Mouse (Mus musculus) E14TG2a.4 (cell line): ENCODE results near the gene Thap12.

ENCODE experiments used
- H3K27me3 ChIP-seq: 2 replicates; pipeline ENCODE4 v1.6.1; 2014; ENCODE audit warnings: low read length, control low read depth; ENCODE audit not compliant: insufficient read depth
- H3K36me3 ChIP-seq: 2 replicates; pipeline ENCODE4 v1.6.1; 2014; ENCODE audit warnings: low read length, control low read depth; ENCODE audit not compliant: insufficient read depth
- H3K4me1 ChIP-seq: replicated peaks from 2 replicates; pipeline ENCODE4 v1.6.1; 2014; ENCODE audit warnings: low read depth, low read length, control low read depth
- H3K4me3 ChIP-seq: replicated peaks from 2 replicates; pipeline ENCODE4 v1.5.1; 2014; ENCODE audit warnings: mild to moderate bottlenecking, low read length
- H3K9me3 ChIP-seq: 2 replicates; pipeline ENCODE4 v1.6.1; 2014; ENCODE audit warnings: low read length, control low read depth
- CTCF ChIP-seq: conservative IDR thresholded peaks from 2 replicates; pipeline ENCODE4 v1.5.1; 2014; ENCODE audit warnings: low read length
- NANOG ChIP-seq: IDR thresholded peaks from 2 replicates; pipeline ENCODE4 v1.6.1; 2014; ENCODE audit warnings: borderline replicate concordance, low read length, mixed read lengths
- POU5F1 ChIP-seq: IDR thresholded peaks from 2 replicates; pipeline ENCODE4 v1.6.1; 2014; ENCODE audit warnings: low read length, borderline replicate concordance

Gene Thap12

GRCm38 (mm10) chr7:98756050-98756449 lies 53.1 kb downstream of the Thap12 start:
- TF ChIP-seq NANOG (no peak), CTCF (no peak), POU5F1 (no peak)
- H3K4me1 ChIP-seq = peaks cover 28% of the 10 kb centered on the region

GRCm38 (mm10) chr7:98756556-98756955 lies 53.7 kb downstream of the Thap12 start:
- Histone ChIP-seq H3K36me3 (no peaks in the 10 kb centered on the region), H3K4me1 (peaks cover 24% of the 10 kb centered on the region), H3K27me3 (peaks cover 86% of the 10 kb centered on the region), H3K4me3 (no peak overlapping the region), H3K9me3 (no peaks in the 10 kb centered on the region)
- TF ChIP-seq CTCF = no peak
- TF ChIP-seq NANOG = no peak
- no peak for TF ChIP-seq POU5F1

More at GRCm38 (mm10) chr7:98756050-98756449, 53.1 kb downstream of the Thap12 start:
- Histone ChIP-seq H3K4me3 (no peak overlapping the region), H3K9me3 (no peaks in the 10 kb centered on the region), H3K27me3 (peaks cover 88% of the 10 kb centered on the region), H3K36me3 (no peaks in the 10 kb centered on the region)

GRCm38 (mm10) chr7:98760126-98760525 lies 57.2 kb downstream of the Thap12 start:
- Histone ChIP-seq H3K36me3 (no peaks in the 10 kb centered on the region), H3K4me3 (no peak overlapping the region), H3K9me3 (peaks cover under 1% of the 10 kb centered on the region; the same call in 1 of the 2 replicates), H3K4me1 (peaks cover 21% of the 10 kb centered on the region), H3K27me3 (peaks cover 82% of the 10 kb centered on the region)
- TF ChIP-seq POU5F1 (no peak), NANOG (no peak), CTCF (no peak)

- H3K4me3 ChIP-seq = no peak overlapping the region
- TF ChIP-seq POU5F1 (no peak), NANOG (no peak), CTCF (no peak)
- H3K27me3 ChIP-seq = peaks cover 79% of the 10 kb centered on the region
- peaks cover 8% of the 10 kb centered on the region for H3K9me3 ChIP-seq
- H3K36me3 ChIP-seq = no peaks in the 10 kb centered on the region
- H3K4me1 ChIP-seq = peaks cover 14% of the 10 kb centered on the region
Measured at GRCm38 (mm10) chr7:98763911-98764310, 61.0 kb downstream of the Thap12 start.

- Histone ChIP-seq H3K4me3 (no peak overlapping the region), H3K36me3 (no peaks in the 10 kb centered on the region), H3K4me1 (peaks cover 37% of the 10 kb centered on the region), H3K27me3 (peaks cover 74% of the 10 kb centered on the region), H3K9me3 (peaks cover 8% of the 10 kb centered on the region)
- no peak for TF ChIP-seq NANOG
- no peak for TF ChIP-seq POU5F1
- TF ChIP-seq CTCF = no peak
Measured at GRCm38 (mm10) chr7:98767261-98767660, 64.4 kb downstream of the Thap12 start.
